Mouse (Mus musculus): ENCODE data around the gene Treh.

Treh gene

DNA sequence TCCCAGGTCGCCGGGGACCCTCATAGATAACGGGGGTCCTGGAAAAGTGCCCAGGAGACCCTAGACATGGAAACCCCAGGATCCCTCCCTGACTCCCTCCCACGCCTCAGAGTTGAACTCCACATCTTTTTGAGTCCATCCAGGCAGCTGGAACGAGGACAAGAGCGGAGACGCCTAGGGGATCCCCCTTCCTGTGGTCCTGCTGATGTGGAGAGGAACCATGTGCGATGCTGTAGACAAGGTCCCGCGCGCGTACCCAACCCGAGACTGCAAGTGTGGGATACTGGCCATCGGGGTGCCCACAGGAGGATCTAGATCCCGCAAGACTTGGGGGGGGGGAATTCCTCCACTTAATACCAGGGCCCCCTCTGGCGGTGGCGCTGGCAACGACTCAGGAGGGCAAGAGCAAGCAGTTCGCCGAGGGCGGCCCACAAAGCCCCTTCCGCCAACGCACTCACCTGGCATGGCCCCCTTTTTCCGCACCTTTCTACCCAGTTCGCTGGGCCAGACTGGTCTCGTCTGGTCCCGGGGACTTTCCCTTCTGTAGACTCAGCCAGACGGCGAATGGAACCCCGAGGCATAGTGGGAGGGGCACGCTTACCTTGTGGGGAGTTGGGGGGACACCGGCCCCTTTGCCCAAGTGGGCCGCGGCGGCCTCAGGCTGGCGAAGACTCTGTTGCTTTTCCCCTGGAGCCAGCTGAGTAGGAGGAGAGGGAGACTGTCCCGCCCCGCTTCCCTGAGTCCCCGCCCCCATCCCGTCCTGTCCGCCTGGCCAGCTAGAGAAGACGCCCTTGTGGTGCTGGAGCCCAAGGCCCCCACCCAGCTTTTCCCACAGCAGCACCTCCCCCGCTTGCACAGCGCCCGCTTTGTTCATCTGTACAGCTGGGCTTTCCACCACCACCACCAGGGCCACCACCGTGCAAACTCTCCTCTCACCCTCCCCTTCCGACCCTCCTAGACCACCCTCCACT lies 61.8 kb downstream of the Treh start, which contains the start of gene Phldb1:
Gene Phldb1, minus strand, starts transcription at position 675 of the 971 bp plus-strand sequence.
- peak; percentile 80 to 84 for DNase-seq (ENCODE audit: low spot score in 2 of 2)

DNA sequence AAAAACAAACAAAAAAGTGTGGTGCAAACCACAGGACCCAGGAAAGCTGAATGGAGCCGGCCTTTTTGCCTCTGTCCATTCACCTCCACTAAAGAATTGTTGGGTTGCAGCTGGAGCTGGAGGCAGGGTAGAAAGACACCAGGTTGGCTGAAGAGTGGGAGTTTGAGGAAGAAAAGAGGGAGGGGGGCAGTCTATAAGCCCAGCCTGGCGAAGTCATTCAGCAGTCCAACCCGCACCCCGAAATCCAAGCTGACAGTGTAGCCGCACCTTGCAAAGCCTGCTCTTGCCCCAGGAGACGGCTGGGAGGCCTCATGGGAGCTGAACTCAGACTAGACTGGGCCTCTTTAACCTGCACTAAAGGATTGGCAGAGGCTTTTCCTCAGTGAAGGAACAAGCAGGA lies 62.9 kb downstream of the Treh start:
- no peak for DNase-seq (ENCODE audit: low spot score in 2 of 2)

All from right cerebral cortex, postnatal 10 days (tissue).